Mouse (Mus musculus) stomach, embryonic 15.5 days (tissue): ENCODE data around the gene Sdf4. TPM values are rescaled to one million over a fixed set of nuclear protein-coding genes. Genes with fewer than 3 reads are reported as not detected.

Experiments used
- ATAC-seq: fragments of 200-750 bp; cut with Nextera tagmentation; 2 replicates; pipeline ENCODE4 v1.8.0; 2017; ENCODE audit warnings: low read depth, moderate number of reproducible peaks, moderate TSS enrichment; ENCODE audit not compliant: insufficient read depth, low FRiP score
- H3K27ac ChIP-seq: fragments of 300-500 bp; sonication (generic); 2 replicates; pipeline ENCODE4 v1.5.1; 2015; ENCODE audit warnings: mild to moderate bottlenecking, inconsistent platforms
- H3K27me3 ChIP-seq: fragments of 300-500 bp; sonication (generic); replicated peaks from 2 replicates; pipeline ENCODE4 v1.6.1; 2015; ENCODE audit warnings: inconsistent platforms
- H3K36me3 ChIP-seq: fragments of 300-500 bp; sonication (generic); 2 replicates; pipeline ENCODE4 v1.6.1; 2015; ENCODE audit warnings: inconsistent platforms
- H3K4me1 ChIP-seq: fragments of 300-500 bp; sonication (generic); 2 replicates; pipeline ENCODE4 v1.6.1; 2015; ENCODE audit warnings: inconsistent platforms
- H3K4me2 ChIP-seq: fragments of 300-500 bp; sonication (generic); 2 replicates; pipeline ENCODE4 v1.6.1; 2015; ENCODE audit warnings: mild to moderate bottlenecking, inconsistent platforms
- H3K4me3 ChIP-seq: fragments of 300-500 bp; sonication (generic); replicated peaks from 2 replicates; pipeline ENCODE4 v1.5.1; 2015; ENCODE audit warnings: inconsistent platforms
- H3K9ac ChIP-seq: fragments of 300-500 bp; sonication (generic); 2 replicates; pipeline ENCODE4 v1.6.1; 2015; ENCODE audit warnings: inconsistent platforms
- H3K9me3 ChIP-seq: fragments of 300-500 bp; sonication (generic); 2 replicates; pipeline ENCODE4 v1.6.1; 2016; ENCODE audit warnings: inconsistent platforms
- WGBS: fragments of 180-500 bp; shearing (Covaris S2); methylation state at CpG from one replicate; pipeline ENCODE4 v1.1.7; 2015; 5-methylcytosine and 5-hydroxymethylcytosine counted together
- polyA plus RNA-seq: library from polyadenylated mRNA; unstranded; fragments of >200 nt; fragmentation: Nextera tagmentation; extraction: Ambion mirVana; gene quantifications from 2 replicates; pipeline ENCODE4 v1.2.1, GENCODE M21; 2015

Sdf4 gene
- polyA plus RNA-seq, 1 experiment from 2014 or later, result 154 TPM

DNA sequence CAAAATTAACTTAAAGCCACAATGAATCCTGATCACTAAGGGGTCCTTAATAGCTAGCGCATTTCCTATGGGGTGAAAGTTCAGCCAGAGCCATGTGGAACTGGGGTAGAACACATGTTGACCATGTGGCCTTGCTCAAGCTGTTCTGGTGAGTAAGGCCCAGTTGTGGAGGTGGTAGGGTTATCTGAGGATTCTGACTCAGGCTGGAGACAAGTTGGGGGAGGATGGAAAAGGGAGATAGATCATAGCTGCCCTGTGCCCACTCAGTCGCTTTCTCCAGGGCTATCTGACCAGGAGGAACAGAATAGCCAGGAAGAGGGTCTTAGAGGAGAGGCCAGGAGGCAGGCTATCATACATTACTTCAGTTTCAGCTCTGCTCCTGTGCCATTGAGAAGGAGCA, 21.8 kb downstream of the Sdf4 start:
- no peak for ATAC-seq
- no peaks in the 10 kb centered on the region for H3K27me3 ChIP-seq
- H3K4me2 ChIP-seq, result no peak overlapping the region
- peaks cover 19% of the 10 kb centered on the region for H3K36me3 ChIP-seq
- no peaks in the 10 kb centered on the region for H3K4me1 ChIP-seq
- H3K9me3 ChIP-seq, result no peaks in the 10 kb centered on the region
- WGBS, result 90% methylated on average over 2 of the region's 2 CpGs
- no peak overlapping the region for H3K9ac ChIP-seq
- no peak overlapping the region for H3K27ac ChIP-seq
- no peak overlapping the region for H3K4me3 ChIP-seq

DNA sequence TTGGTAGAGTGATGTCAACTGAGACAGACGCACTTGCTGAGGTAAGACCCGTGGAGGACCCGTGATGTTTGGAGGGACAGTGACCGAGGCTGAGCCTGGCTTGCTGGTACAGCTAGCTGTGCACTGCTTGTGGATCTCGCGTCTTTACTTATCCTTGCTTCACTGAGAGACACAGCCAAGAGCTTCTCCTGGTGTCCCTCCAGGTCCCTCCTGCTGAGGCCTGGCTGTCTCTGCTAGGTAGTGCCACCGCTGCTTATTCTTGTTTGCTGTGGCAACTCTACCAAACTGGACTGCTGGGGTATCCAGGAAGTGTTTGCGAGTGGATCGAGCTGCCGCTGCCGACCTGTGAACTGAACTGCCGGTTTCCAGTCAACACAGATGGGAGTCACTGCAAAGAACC, 27.1 kb downstream of the Sdf4 start:
- Histone ChIP-seq H3K27ac (no peak overlapping the region), H3K27me3 (no peaks in the 10 kb centered on the region), H3K9me3 (no peaks in the 10 kb centered on the region), H3K36me3 (no peaks in the 10 kb centered on the region), H3K4me3 (no peak overlapping the region), H3K4me1 (no peaks in the 10 kb centered on the region), H3K4me2 (no peak overlapping the region), H3K9ac (no peak overlapping the region)
- 86% methylated on average over 12 of the region's 12 CpGs for WGBS
- no peak for ATAC-seq

DNA sequence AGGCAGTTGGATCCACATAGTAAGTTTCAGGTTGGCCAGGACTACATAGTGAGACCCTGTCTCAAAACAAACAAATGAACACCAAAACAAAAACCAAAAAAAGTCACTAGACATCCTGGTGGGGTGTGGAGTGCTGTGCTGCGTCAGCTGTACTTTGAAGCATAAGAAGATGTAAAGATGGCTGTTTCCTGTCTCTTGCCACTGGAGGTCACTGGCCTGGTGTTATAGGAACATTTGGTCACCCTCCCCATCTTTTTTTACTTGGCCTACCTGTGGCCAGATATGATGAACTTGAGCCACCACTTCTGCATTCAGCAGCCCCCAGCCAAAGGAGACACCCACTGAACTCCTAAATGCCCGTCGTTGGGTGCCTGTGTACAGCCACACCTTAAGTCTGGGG, 28.7 kb downstream of the Sdf4 start:
- Histone ChIP-seq H3K9me3 (no peaks in the 10 kb centered on the region), H3K4me2 (no peak overlapping the region), H3K36me3 (no peaks in the 10 kb centered on the region), H3K9ac (no peak overlapping the region), H3K4me3 (no peak overlapping the region), H3K27me3 (no peaks in the 10 kb centered on the region), H3K27ac (no peak overlapping the region), H3K4me1 (peaks cover 8% of the 10 kb centered on the region)
- 51% methylated on average over 3 of the region's 3 CpGs for WGBS
- ATAC-seq, result no peak

DNA sequence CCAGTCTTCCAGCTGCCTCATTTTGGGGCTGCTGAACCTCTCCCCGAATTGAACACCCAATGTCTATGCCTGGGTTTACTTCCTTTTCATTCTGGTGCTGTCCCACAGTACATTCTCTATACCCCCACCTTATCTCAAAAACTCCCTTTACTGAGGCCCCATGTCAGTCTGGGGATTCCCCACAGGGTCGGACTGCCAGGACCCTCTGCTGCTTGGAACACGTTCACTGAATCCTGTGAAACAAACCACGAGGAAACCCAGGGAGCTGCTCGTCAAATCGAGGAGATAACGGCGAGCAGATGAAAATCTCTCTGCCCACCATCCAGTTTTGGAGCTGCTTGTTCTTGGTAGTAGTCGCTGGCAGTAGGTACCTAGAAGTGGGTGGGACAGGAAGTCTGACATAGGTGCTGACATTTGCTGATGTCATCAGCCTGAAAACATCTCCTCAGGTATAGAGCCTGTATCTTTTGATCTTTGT, 29.3 kb downstream of the Sdf4 start:
- H3K27ac ChIP-seq, result no peak overlapping the region
- H3K9me3 ChIP-seq, result no peaks in the 10 kb centered on the region
- 52% methylated on average over 9 of the region's 9 CpGs for WGBS
- H3K4me2 ChIP-seq, result no peak overlapping the region
- ATAC-seq, result no peak
- H3K36me3 ChIP-seq, result no peaks in the 10 kb centered on the region
- H3K27me3 ChIP-seq, result no peaks in the 10 kb centered on the region
- peaks cover 13% of the 10 kb centered on the region for H3K4me1 ChIP-seq
- H3K4me3 ChIP-seq, result no peak overlapping the region
- H3K9ac ChIP-seq, result no peak overlapping the region

GRCm38 (mm10) chr4:156023520-156023919, 30.8 kb downstream of the Sdf4 start:
- Histone ChIP-seq H3K27me3 (no peaks in the 10 kb centered on the region), H3K27ac (no peak overlapping the region), H3K9me3 (no peaks in the 10 kb centered on the region), H3K9ac (no peak overlapping the region), H3K4me3 (no peak overlapping the region), H3K4me2 (no peak overlapping the region), H3K36me3 (no peaks in the 10 kb centered on the region), H3K4me1 (peaks cover 13% of the 10 kb centered on the region)
- no peak for ATAC-seq
- 75% methylated on average over 9 of the region's 9 CpGs for WGBS

DNA sequence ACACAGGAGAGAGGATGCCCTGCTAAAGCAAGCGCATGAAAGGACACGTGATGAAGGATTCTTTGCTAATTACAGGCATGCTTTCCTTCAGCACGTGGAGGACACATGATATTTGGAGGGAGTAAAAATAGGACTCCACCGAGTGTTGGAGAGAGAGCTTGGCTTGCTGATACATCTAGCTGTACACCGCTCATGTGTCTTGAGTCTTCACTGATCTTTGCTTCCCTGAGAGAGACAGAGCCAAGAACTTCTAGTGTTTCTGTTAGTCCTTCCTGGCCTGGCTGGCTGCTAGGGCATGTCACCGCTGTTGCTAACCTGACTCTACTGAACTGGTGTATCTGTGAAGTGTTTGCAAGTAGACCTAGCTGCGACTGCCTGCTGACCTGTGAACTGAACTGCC, 31.5 kb downstream of the Sdf4 start:
- H3K27ac ChIP-seq, result no peak overlapping the region
- no peak overlapping the region for H3K9ac ChIP-seq
- H3K9me3 ChIP-seq, result no peaks in the 10 kb centered on the region
- no peaks in the 10 kb centered on the region for H3K27me3 ChIP-seq
- H3K36me3 ChIP-seq, result no peaks in the 10 kb centered on the region
- WGBS, result 90% methylated on average over 7 of the region's 7 CpGs
- no peak overlapping the region for H3K4me2 ChIP-seq
- no peak for ATAC-seq
- peaks cover 13% of the 10 kb centered on the region for H3K4me1 ChIP-seq
- H3K4me3 ChIP-seq, result no peak overlapping the region

- H3K4me3 ChIP-seq, result no peak within 1 kb of the TSS
- no peak within 1 kb of the TSS; the same call in 1 of the 2 replicates for H3K27ac ChIP-seq
- H3K9ac ChIP-seq, result no peak within 1 kb of the TSS
- H3K27me3 ChIP-seq, result no peaks in the 10 kb centered on the region
- H3K4me2 ChIP-seq, result no peak within 1 kb of the TSS
- no peaks in the 10 kb centered on the region for H3K36me3 ChIP-seq
- peaks cover 23% of the 10 kb centered on the region for H3K4me1 ChIP-seq
- 24% methylated on average over 4 of the region's 4 CpGs for WGBS
- no peaks in the 10 kb centered on the region for H3K9me3 ChIP-seq
- ATAC-seq, result peak; percentile 44; the same call in 1 of the 2 replicates
Observed at GRCm38 (mm10) chr4:156026013-156026412, 33.3 kb downstream of the Sdf4 start, which contains the start of gene Tnfrsf18. TSS of gene Tnfrsf18 (plus strand) at chr4:156026164.

DNA sequence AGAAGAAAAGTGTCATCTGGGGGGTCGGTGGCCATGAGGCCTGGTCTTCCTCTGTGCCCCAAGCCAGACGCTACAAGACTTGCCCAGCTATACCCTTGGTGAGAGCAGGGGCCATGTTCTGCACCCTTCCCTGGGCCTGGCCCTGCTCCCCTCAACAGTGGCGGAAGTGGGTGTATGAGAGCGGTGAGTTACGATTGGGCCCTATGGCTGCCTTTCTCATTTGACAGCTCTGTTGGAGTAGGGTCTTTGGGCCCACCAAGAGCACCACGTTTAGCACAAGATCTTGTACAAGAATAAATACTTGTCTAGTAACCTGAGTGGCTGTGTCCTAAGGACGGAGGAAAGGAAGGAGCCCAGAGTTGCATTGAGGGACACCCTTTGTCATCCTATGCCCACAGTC, 35.9 kb downstream of the Sdf4 start:
- H3K9me3 ChIP-seq, result no peaks in the 10 kb centered on the region
- H3K36me3 ChIP-seq, result no peaks in the 10 kb centered on the region
- H3K4me1 ChIP-seq, result peaks cover 36% of the 10 kb centered on the region
- H3K27ac ChIP-seq, result no peak overlapping the region
- no peak overlapping the region for H3K4me2 ChIP-seq
- H3K4me3 ChIP-seq, result no peak overlapping the region
- H3K9ac ChIP-seq, result no peak overlapping the region
- WGBS, result 90% methylated on average over 7 of the region's 7 CpGs
- no peaks in the 10 kb centered on the region for H3K27me3 ChIP-seq
- no peak for ATAC-seq

DNA sequence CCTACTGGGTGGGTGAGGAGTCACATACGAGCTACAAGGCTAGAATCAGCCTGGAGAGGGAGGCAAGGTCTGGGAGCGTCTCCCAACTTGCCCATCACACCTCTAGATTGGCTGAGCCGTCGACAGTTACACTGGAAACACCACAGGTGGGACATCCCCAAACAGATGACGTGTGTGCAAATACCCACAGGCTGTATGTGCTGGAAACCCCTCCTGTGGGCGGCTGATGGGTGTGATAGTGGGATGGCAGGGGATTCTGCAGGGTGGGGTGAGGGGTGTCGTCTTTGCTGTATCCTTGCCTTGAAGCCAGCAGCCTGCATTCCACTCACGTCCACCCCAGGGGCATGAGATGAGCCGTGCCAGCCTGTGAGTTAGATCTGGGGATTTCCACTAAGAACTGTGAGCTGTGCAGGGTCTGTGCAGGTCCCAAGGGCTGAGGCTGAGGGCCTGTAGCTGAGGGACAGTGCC, 38.0 kb downstream of the Sdf4 start:
- H3K27me3 ChIP-seq, result peaks cover 2% of the 10 kb centered on the region; the same call in 1 of the 2 replicates
- peaks cover 35% of the 10 kb centered on the region for H3K4me1 ChIP-seq
- WGBS, result 43% methylated on average over 9 of the region's 9 CpGs
- H3K27ac ChIP-seq, result peak overlapping the region; percentile 96; the same call in 1 of the 2 replicates
- no peaks in the 10 kb centered on the region for H3K9me3 ChIP-seq
- H3K4me2 ChIP-seq, result peak overlapping the region; percentile 77
- no peak for ATAC-seq
- no peaks in the 10 kb centered on the region for H3K36me3 ChIP-seq
- H3K4me3 ChIP-seq, result peak overlapping the region; percentile 51
- H3K9ac ChIP-seq, result peak overlapping the region; percentile 47; the same call in 1 of the 2 replicates

DNA sequence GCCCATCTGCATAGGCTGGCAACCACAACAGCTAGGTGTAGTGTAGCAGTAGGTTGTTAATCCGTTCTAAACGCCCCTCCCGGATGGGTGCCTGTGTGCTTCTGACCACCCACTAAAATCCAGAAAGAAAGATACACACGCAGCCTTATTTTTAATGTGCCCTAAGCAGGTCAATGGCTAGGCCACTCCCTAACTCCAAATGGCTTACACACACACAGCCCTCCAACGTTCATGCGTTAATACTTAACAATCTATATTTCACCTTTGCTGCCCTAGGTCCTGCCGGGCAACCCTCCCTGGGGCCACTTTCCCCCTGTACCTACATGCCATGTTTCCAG, 38.6 kb downstream of the Sdf4 start:
- peak; percentile 34 for ATAC-seq
- no peaks in the 10 kb centered on the region for H3K36me3 ChIP-seq
- 8% methylated on average over 7 of the region's 7 CpGs for WGBS
- peak overlapping the region; percentile 77 for H3K4me2 ChIP-seq
- H3K9me3 ChIP-seq, result no peaks in the 10 kb centered on the region
- peak overlapping the region; percentile 47; the same call in 1 of the 2 replicates for H3K9ac ChIP-seq
- peaks cover 5% of the 10 kb centered on the region; the same call in 1 of the 2 replicates for H3K27me3 ChIP-seq
- H3K4me1 ChIP-seq, result peaks cover 30% of the 10 kb centered on the region
- peak overlapping the region; percentile 96 for H3K27ac ChIP-seq
- H3K4me3 ChIP-seq, result peak overlapping the region; percentile 51

DNA sequence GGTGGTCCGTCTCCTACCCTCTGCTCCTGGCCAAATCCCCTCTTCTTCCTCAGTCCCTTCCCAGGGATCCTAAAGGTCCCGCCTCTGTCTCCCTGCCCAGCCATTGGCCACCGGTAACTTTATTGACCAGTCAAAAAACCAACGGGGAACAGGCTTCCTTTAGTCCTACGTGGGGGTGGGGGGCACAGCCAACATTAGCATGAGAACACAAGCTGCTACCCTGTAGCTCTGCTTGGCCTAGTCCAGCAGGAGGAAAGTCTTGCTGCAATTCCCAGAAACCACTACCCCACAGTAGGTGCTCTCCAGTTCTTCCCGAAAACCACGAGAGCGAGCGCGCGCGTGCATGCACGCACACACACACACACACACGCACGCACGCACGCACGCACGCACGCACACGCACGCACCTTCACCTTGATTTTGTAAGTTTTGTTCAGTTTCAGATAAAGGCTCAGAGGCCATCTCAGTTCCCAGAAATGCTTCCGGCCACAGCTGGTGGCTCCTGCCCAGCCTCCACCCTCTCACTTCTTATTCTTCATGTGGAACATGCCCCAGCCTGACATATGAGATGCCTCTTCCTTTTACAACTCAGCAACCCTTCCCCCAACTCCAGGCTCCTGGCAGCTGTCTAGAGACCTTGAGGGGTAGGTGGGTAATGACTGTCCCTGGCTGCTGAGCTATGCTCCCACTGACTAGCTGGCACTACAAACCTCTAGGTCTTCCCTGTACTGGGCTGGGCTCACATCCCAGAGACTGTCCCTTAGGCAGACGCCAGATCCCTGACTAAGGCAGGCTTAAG, 39.1 kb downstream of the Sdf4 start:
- Histone ChIP-seq H3K4me1 (peaks cover 24% of the 10 kb centered on the region), H3K27me3 (peaks cover 5% of the 10 kb centered on the region; the same call in 1 of the 2 replicates), H3K9ac (peak overlapping the region; percentile 47; the same call in 1 of the 2 replicates), H3K36me3 (no peaks in the 10 kb centered on the region), H3K4me2 (peak overlapping the region; percentile 77), H3K4me3 (peak overlapping the region; percentile 51), H3K9me3 (no peaks in the 10 kb centered on the region), H3K27ac (peak overlapping the region; percentile 96)
- WGBS, result 1% methylated on average over 24 of the region's 24 CpGs
- ATAC-seq, result peak; percentile 87

- 84% methylated on average over 4 of the region's 4 CpGs for WGBS
- Histone ChIP-seq H3K27ac (peak overlapping the region; percentile 96), H3K4me2 (no peak overlapping the region)
Observed at GRCm38 (mm10) chr4:156032856-156033255, 40.2 kb downstream of the Sdf4 start.

More at GRCm38 (mm10) chr4:156032856-156033255, 40.2 kb downstream of the Sdf4 start:
- ATAC-seq, result no peak
- Histone ChIP-seq H3K4me1 (peaks cover 22% of the 10 kb centered on the region), H3K4me3 (no peak overlapping the region), H3K9me3 (no peaks in the 10 kb centered on the region), H3K9ac (no peak overlapping the region), H3K36me3 (no peaks in the 10 kb centered on the region), H3K27me3 (peaks cover 5% of the 10 kb centered on the region; the same call in 1 of the 2 replicates)
